In the genomic region with DNA sequence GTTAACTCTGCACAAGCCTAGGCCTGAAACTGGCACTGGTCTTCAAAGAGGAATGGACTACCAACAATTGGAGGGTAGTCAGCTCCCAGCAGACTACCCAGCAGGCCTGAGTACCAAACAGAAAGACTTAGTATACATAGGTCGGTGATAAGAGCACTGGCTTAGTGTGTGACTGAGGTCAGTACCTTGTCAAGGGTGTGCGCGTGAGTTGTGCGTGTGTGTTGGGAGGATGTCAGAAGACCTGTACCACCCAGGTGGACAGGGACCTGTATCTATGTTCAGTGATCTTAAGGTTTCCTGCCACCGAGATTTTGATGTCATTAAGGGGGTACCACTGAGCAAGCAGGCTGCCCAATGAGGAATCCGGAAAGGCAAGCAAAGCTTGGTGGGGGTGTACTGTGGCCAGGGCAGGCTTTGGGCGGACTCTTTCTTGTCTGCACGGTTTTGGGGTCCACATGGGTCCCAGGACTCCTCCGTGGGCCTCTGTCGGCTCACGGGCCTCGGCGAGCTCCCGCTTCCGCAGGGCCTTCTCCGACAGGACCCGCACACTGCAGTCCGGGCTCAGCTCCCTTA, we compare ENCODE assay signal across 7 mouse cellular contexts. TPM values are rescaled to one million over a fixed set of nuclear protein-coding genes. Genes with fewer than 3 reads are reported as not detected.
A peak's percentile ranks its signal among the peaks of the same experiment; 100 is the strongest.
DNase-seq lines count a peak whose midpoint lies in the region; ATAC-seq and TF ChIP-seq lines count a peak whose summit lies in the region.

No protein-coding gene starts in this region.

- intact Hi-C loops in left cerebral cortex, adult 2 months (cut with DNase I) = loop anchor here (1.0 to 5.0 kb wide), 2 partner anchors 14 to 57 kb away; a partner anchor contains a TSS
- intact Hi-C loops in left cerebral cortex, postnatal 25 days (cut with DNase I) = loop anchor here (1.0 kb wide), 1 partner anchor 14 kb away; a partner anchor contains a TSS

- TF ChIP-seq CTCF in left cerebral cortex, adult 2 months (IDR thresholded peaks at IDR 0.05) = no peak
- TF ChIP-seq CTCF in cortical plate, adult 2 months (IDR thresholded peaks at IDR 0.05; ENCODE audit: extremely low read depth, insufficient read depth, low read length) = no peak
- no peak for TF ChIP-seq CTCF in midbrain, postnatal 0 days (IDR thresholded peaks at IDR 0.05)

- TF ChIP-seq POLR2A in cortical plate, adult 2 months (IDR thresholded peaks at IDR 0.05; ENCODE audit: extremely low read depth, insufficient read depth, low read length) = no peak

- peak overlapping the region; percentile 89 for H3K9ac ChIP-seq in hindbrain, embryonic 15.5 days
- peak overlapping the region; percentile 98 for H3K9ac ChIP-seq in midbrain, postnatal 0 days (replicated peaks; ENCODE audit: low read length, poor library complexity, severe bottlenecking)

- DNase-seq in left cerebral cortex, adult 2 months (ENCODE audit: extremely low spot score in 1 of 2, low spot score in 2 of 2) = no peak
- DNase-seq in left cerebral cortex, postnatal 25 days (ENCODE audit: low spot score in 2 of 2) = no peak
- DNase-seq in midbrain, postnatal 0 days (ENCODE audit: low spot score) = peak; percentile 22
- no peak for DNase-seq in MN1 (ENCODE audit: low spot score)
- DNase-seq in right cerebral cortex, postnatal 14 days = no peak

- ATAC-seq in hindbrain, embryonic 15.5 days (ENCODE audit: low FRiP score, low read depth) = peak; percentile 57
- ATAC-seq in midbrain, postnatal 0 days (ENCODE audit: low FRiP score) = peak; percentile 71; the same call in 1 of the 2 replicates

- H3K9me3 ChIP-seq in hindbrain, embryonic 15.5 days = no peaks in the 10 kb centered on the region
- H3K9me3 ChIP-seq in midbrain, postnatal 0 days (ENCODE audit: low read length) = no peaks in the 10 kb centered on the region

- H3K4me3 ChIP-seq in left cerebral cortex, adult 2 months = peak overlapping the region; percentile 78
- H3K4me3 ChIP-seq in cortical plate, adult 2 months (ENCODE audit: insufficient read depth, low read length) = peak overlapping the region; percentile 68
- peak overlapping the region; percentile 68 for H3K4me3 ChIP-seq in hindbrain, embryonic 15.5 days
- H3K4me3 ChIP-seq in midbrain, postnatal 0 days (ENCODE audit: low read depth, low read length) = peak overlapping the region; percentile 76

- H3K27me3 ChIP-seq in hindbrain, embryonic 15.5 days = no peaks in the 10 kb centered on the region
- H3K27me3 ChIP-seq in midbrain, postnatal 0 days (ENCODE audit: insufficient read depth, low read length) = no peaks in the 10 kb centered on the region

- WGBS in hindbrain, embryonic 15.5 days = 14% methylated on average over 18 of the region's 18 CpGs
- WGBS in midbrain, postnatal 0 days = 13% methylated on average over 17 of the region's 18 CpGs

- H3K27ac ChIP-seq in left cerebral cortex, adult 2 months = peak overlapping the region; percentile 96
- H3K27ac ChIP-seq in cortical plate, adult 2 months (ENCODE audit: insufficient read depth, low read length) = peak overlapping the region; percentile 98
- peak overlapping the region; percentile 97 for H3K27ac ChIP-seq in hindbrain, embryonic 15.5 days (replicated peaks)
- H3K27ac ChIP-seq in midbrain, postnatal 0 days (ENCODE audit: low read depth, low read length) = peak overlapping the region; percentile 99

- peaks cover 2% of the 10 kb centered on the region; the same call in 1 of the 2 replicates for H3K4me1 ChIP-seq in cortical plate, adult 2 months (ENCODE audit: control insufficient read depth, insufficient read depth, low read length)
- H3K4me1 ChIP-seq in hindbrain, embryonic 15.5 days (replicated peaks) = peaks cover 21% of the 10 kb centered on the region
- H3K4me1 ChIP-seq in midbrain, postnatal 0 days (ENCODE audit: insufficient read depth, low read length) = no peaks in the 10 kb centered on the region

- peak overlapping the region; percentile 94 for H3K4me2 ChIP-seq in hindbrain, embryonic 15.5 days
- peak overlapping the region; percentile 87 for H3K4me2 ChIP-seq in midbrain, postnatal 0 days (ENCODE audit: low read depth, low read length, poor library complexity, severe bottlenecking)

- H3K36me3 ChIP-seq in hindbrain, embryonic 15.5 days = no peaks in the 10 kb centered on the region
- no peaks in the 10 kb centered on the region for H3K36me3 ChIP-seq in midbrain, postnatal 0 days (ENCODE audit: insufficient read depth, low read length)

RNA-seq across cellular contexts. Expression of a gene that starts 0.5 kb away (rescaled TPM):
- 10 to 100 TPM; 61.4 to 69.1 TPM for total RNA-seq in left cerebral cortex, adult 2 months (2021)
- total RNA-seq in left cerebral cortex, postnatal 25 days (2021) = 10 to 100 TPM; 68.1 to 69.2 TPM
- 91.3 and 96.5 TPM in 2 replicates for polyA plus RNA-seq in cortical plate, adult 2 months (2012; rRNA removed)
- polyA plus RNA-seq in hindbrain, embryonic 15.5 days (2015; fragmentation: Nextera tagmentation; extraction: Ambion mirVana) = 33.2 and 35.4 TPM in 2 replicates
- total RNA-seq in midbrain, postnatal 0 days (2014; rRNA removed) = 29.2 and 32.4 TPM in 2 replicates
- 33.6 and 39.4 TPM in 2 replicates for polyA plus RNA-seq in midbrain, postnatal 0 days (2015; fragmentation: Nextera tagmentation; extraction: Ambion mirVana)

RNA-seq across cellular contexts. Expression of a gene that starts 13.9 kb away (rescaled TPM):
- 100 to 1,000 TPM; 354 to 358 TPM for total RNA-seq in left cerebral cortex, adult 2 months (2021)
- total RNA-seq in left cerebral cortex, postnatal 25 days (2021) = 100 to 1,000 TPM; 376 to 383 TPM
- 108 and 112 TPM in 2 replicates for polyA plus RNA-seq in cortical plate, adult 2 months (2012; rRNA removed)
- polyA plus RNA-seq in hindbrain, embryonic 15.5 days (2015; fragmentation: Nextera tagmentation; extraction: Ambion mirVana) = 262 and 271 TPM in 2 replicates
- total RNA-seq in midbrain, postnatal 0 days (2014; rRNA removed) = 168 and 210 TPM in 2 replicates
- 379 and 434 TPM in 2 replicates for polyA plus RNA-seq in midbrain, postnatal 0 days (2015; fragmentation: Nextera tagmentation; extraction: Ambion mirVana)

RNA-seq across cellular contexts. Expression of a gene that starts 58.8 kb away (rescaled TPM):
- 100 to 1,000 TPM; 268 to 282 TPM for total RNA-seq in left cerebral cortex, adult 2 months (2021)
- total RNA-seq in left cerebral cortex, postnatal 25 days (2021) = 100 to 1,000 TPM; 296 to 315 TPM
- 241 and 253 TPM in 2 replicates for polyA plus RNA-seq in cortical plate, adult 2 months (2012; rRNA removed)
- 115 and 120 TPM in 2 replicates for polyA plus RNA-seq in hindbrain, embryonic 15.5 days (2015; fragmentation: Nextera tagmentation; extraction: Ambion mirVana)
- total RNA-seq in midbrain, postnatal 0 days (2014; rRNA removed) = 115 and 126 TPM in 2 replicates
- polyA plus RNA-seq in midbrain, postnatal 0 days (2015; fragmentation: Nextera tagmentation; extraction: Ambion mirVana) = 125 and 139 TPM in 2 replicates
